Mouse (Mus musculus): Measurements from ENCODE around the gene Taf8.
A peak's percentile ranks its signal among the peaks of the same experiment; 100 is the strongest.

GRCm38 (mm10) chr17:47501946-47502706 lies at the start of gene Taf8:
- TF ChIP-seq CTCF (IDR thresholded peaks at IDR 0.05; ENCODE audit: insufficient read depth, low read depth, low read length) (no peak), POLR2A (IDR thresholded peaks at IDR 0.05; ENCODE audit: insufficient read depth, low read depth, low read length) (peak; percentile 81)

Measured in olfactory bulb, adult 2 months (tissue).